Mouse (Mus musculus) kidney, adult 2 months (tissue): ENCODE results near the gene Faf1.

Source experiments
- CTCF ChIP-seq: fragments of 200-500 bp; conservative IDR thresholded peaks from 2 replicates; pipeline ENCODE4 v1.5.1; 2011; ENCODE audit warnings: low read depth, mild to moderate bottlenecking, control low read depth, low read length, moderate library complexity, mixed read lengths; ENCODE audit not compliant: insufficient read depth, insufficient read length
- POLR2A ChIP-seq: fragments of 200-500 bp; IDR thresholded peaks from one replicate; pipeline ENCODE4 v1.6.1; 2011; ENCODE audit warnings: low read depth, low read length, control low read depth

DNA sequence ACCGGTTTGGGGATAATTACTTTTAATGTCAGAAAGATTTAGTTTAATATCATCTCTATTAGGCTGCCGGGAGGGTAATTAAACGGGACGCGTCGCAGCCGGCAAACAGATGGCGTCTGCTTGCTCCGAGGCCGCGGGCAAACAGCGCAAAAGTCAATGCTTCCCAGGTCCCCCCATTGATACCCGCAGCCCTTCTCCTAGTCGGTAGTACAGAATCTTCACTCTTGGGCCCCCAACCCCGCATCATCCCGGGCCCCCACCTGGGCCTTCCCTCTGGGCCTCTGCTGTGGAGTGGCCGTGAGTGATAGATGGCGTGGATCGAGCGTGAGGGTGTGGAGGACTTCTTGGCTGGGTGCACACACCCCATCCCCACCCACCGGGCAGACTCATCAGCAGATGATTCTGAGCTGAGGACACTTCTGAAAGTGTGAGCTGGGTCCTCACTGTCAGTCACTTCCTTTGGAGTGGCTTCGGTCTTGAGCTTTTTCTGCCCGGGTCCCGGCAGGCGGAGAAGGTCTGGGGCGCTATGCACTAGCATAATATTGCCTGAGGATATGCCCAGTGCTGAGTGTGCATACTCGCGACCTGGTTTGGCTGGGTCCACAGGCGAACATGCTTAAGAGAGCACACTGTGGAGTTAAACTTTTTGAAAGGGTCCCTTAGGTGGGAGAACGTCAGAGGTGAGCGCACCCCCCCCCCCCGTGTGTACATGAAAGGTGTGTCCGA lies 298.4 kb downstream of the Faf1 start:
- TF ChIP-seq POLR2A (no peak), CTCF (no peak)
